Mouse (Mus musculus) regulatory T cell (primary cell): Measurements from ENCODE around the gene Pilra.
"Not testable (repeated sequence)": the region's sequence is repeated elsewhere in the genome, so short reads cannot be mapped to it uniquely, and the experiment has no call there.

Source experiments
- in situ Hi-C: fragments of 300-600 bp; cut with MboI, MseI; formaldehyde crosslinking; loops from one replicate; pipeline ENCODE4 v1.15.1; 2025; ENCODE audit warnings: high pct_unique_total_duplicates

Pilra gene

GRCm38 (mm10) chr5:137835966-137836520 is at the start of gene Pilra:
TSS of gene Pilra (minus strand) at chr5:137836281.
- in situ Hi-C loops, result not testable (repeated sequence)

GRCm38 (mm10) chr5:137883345-137883744 is 47.3 kb upstream of the Pilra start:
- in situ Hi-C loops, result no loop called here

GRCm38 (mm10) chr5:137882922-137883321 is 46.8 kb upstream of the Pilra start:
- in situ Hi-C loops, result no loop called here

GRCm38 (mm10) chr5:137877860-137878259 is 41.8 kb upstream of the Pilra start:
- in situ Hi-C loops, result loop anchor here (5.0 kb wide), 1 partner anchor 76 kb away; no protein-coding TSS in a partner anchor

GRCm38 (mm10) chr5:137875054-137875453 is 39.0 kb upstream of the Pilra start:
- in situ Hi-C loops, result loop anchor here (5.0 kb wide), 1 partner anchor 73 kb away; no protein-coding TSS in a partner anchor

GRCm38 (mm10) chr5:137872381-137872702 is 36.3 kb upstream of the Pilra start:
- in situ Hi-C loops, result not testable (repeated sequence)

- in situ Hi-C loops, result not testable (repeated sequence)
Observed at GRCm38 (mm10) chr5:137871644-137872380, 35.7 kb upstream of the Pilra start, which contains the start of gene Pilrb2. TSS of gene Pilrb2 (minus strand) at chr5:137871815.

- in situ Hi-C loops, result not testable (repeated sequence)
Observed at GRCm38 (mm10) chr5:137868600-137868999, 32.5 kb upstream of the Pilra start.

GRCm38 (mm10) chr5:137864008-137864407 is 27.9 kb upstream of the Pilra start:
- in situ Hi-C loops, result not testable (repeated sequence)

GRCm38 (mm10) chr5:137857960-137858710 is 22.1 kb upstream of the Pilra start, which contains the start of gene Pilrb1:
TSS of gene Pilrb1 (minus strand) at chr5:137858106.
- in situ Hi-C loops, result not testable (repeated sequence)

GRCm38 (mm10) chr5:137856870-137857269 is 20.8 kb upstream of the Pilra start:
- in situ Hi-C loops, result not testable (repeated sequence)

GRCm38 (mm10) chr5:137854907-137855306 is 18.8 kb upstream of the Pilra start:
- in situ Hi-C loops, result not testable (repeated sequence)

GRCm38 (mm10) chr5:137850313-137850712 is 14.2 kb upstream of the Pilra start:
- in situ Hi-C loops, result not testable (repeated sequence)

- in situ Hi-C loops, result not testable (repeated sequence)
Observed at GRCm38 (mm10) chr5:137837110-137837509, 1.0 kb upstream of the Pilra start.

- in situ Hi-C loops, result no loop called here
Observed at GRCm38 (mm10) chr5:137836611-137837010, 530 bp upstream of the Pilra start.

- in situ Hi-C loops, result no loop called here
Observed at GRCm38 (mm10) chr5:137833500-137833899, 2.6 kb downstream of the Pilra start.

- in situ Hi-C loops, result no loop called here
Observed at GRCm38 (mm10) chr5:137831506-137831905, 4.6 kb downstream of the Pilra start.

GRCm38 (mm10) chr5:137831106-137831505 is 5.0 kb downstream of the Pilra start:
- in situ Hi-C loops, result no loop called here

GRCm38 (mm10) chr5:137830238-137830637 is 5.8 kb downstream of the Pilra start:
- in situ Hi-C loops, result no loop called here

GRCm38 (mm10) chr5:137828694-137829093 is 7.4 kb downstream of the Pilra start:
- in situ Hi-C loops, result no loop called here

- in situ Hi-C loops, result no loop called here
Observed at GRCm38 (mm10) chr5:137826421-137826820, 9.7 kb downstream of the Pilra start.

- in situ Hi-C loops, result no loop called here
Observed at GRCm38 (mm10) chr5:137825971-137826370, 10.1 kb downstream of the Pilra start.
